Mouse (Mus musculus) embryonic facial prominence, embryonic 14.5 days (tissue): Measurements from ENCODE around the gene Cyp2u1. TPM values are rescaled to one million over a fixed set of nuclear protein-coding genes. Genes with fewer than 3 reads are reported as not detected.
A peak's percentile ranks its signal among the peaks of the same experiment; 100 is the strongest.

ENCODE experiments used
- ATAC-seq: fragments of 200-750 bp; cut with Nextera tagmentation; 2 replicates; pipeline ENCODE4 v1.8.0; 2017; ENCODE audit warnings: low read depth, moderate number of reproducible peaks, moderate TSS enrichment
- DNase-seq: peaks from one replicate; pipeline ENCODE4 v3.0.0-alpha.2; 2015; ENCODE audit warnings: low spot score
- H3K27ac ChIP-seq: fragments of 300-500 bp; sonication (generic); replicated peaks from 2 replicates; pipeline ENCODE4 v1.5.1; 2014; ENCODE audit warnings: low read depth, mild to moderate bottlenecking, low read length, moderate library complexity
- H3K27me3 ChIP-seq: fragments of 300-500 bp; sonication (generic); replicated peaks from 2 replicates; pipeline ENCODE4 v1.6.1; 2014; ENCODE audit warnings: low read length; ENCODE audit not compliant: control insufficient read depth, insufficient read depth
- H3K36me3 ChIP-seq: fragments of 300-500 bp; sonication (generic); 2 replicates; pipeline ENCODE4 v1.6.1; 2014; ENCODE audit warnings: low read length, mixed read lengths; ENCODE audit not compliant: control insufficient read depth, insufficient read depth
- H3K4me1 ChIP-seq: fragments of 300-500 bp; sonication (generic); 2 replicates; pipeline ENCODE4 v1.6.1; 2014; ENCODE audit warnings: antibody characterized with exemption, low read length; ENCODE audit not compliant: control insufficient read depth, insufficient read depth
- H3K4me2 ChIP-seq: fragments of 300-500 bp; sonication (generic); 2 replicates; pipeline ENCODE4 v1.6.1; 2014; ENCODE audit warnings: low read depth, mild to moderate bottlenecking, low read length, moderate library complexity, mixed read lengths
- H3K4me3 ChIP-seq: fragments of 300-500 bp; sonication (generic); 2 replicates; pipeline ENCODE4 v1.5.1; 2014; ENCODE audit warnings: low read depth, mild to moderate bottlenecking, low read length
- H3K9ac ChIP-seq: fragments of 300-500 bp; sonication (generic); 2 replicates; pipeline ENCODE4 v1.6.1; 2014; ENCODE audit warnings: low read depth, mild to moderate bottlenecking, low read length, moderate library complexity, mixed read lengths
- H3K9me3 ChIP-seq: fragments of 300-500 bp; sonication (generic); 2 replicates; pipeline ENCODE4 v1.6.1; 2016; ENCODE audit warnings: low read length; ENCODE audit not compliant: control insufficient read depth
- WGBS: fragments of 180-500 bp; shearing (Covaris S2); extraction: QIAGEN DNeasy Blood & Tissue Kit; methylation state at CpG from one replicate; pipeline ENCODE4 v1.1.7; 2014; 5-methylcytosine and 5-hydroxymethylcytosine counted together
- polyA plus RNA-seq: library from polyadenylated mRNA; unstranded; fragments of >200 nt; fragmentation: Nextera tagmentation; extraction: Ambion mirVana; gene quantifications from 2 replicates; pipeline ENCODE4 v1.2.1, GENCODE M21; 2014

The Cyp2u1 gene
- polyA plus RNA-seq, 1 experiment from 2014 or later, result 2.4 TPM

DNA sequence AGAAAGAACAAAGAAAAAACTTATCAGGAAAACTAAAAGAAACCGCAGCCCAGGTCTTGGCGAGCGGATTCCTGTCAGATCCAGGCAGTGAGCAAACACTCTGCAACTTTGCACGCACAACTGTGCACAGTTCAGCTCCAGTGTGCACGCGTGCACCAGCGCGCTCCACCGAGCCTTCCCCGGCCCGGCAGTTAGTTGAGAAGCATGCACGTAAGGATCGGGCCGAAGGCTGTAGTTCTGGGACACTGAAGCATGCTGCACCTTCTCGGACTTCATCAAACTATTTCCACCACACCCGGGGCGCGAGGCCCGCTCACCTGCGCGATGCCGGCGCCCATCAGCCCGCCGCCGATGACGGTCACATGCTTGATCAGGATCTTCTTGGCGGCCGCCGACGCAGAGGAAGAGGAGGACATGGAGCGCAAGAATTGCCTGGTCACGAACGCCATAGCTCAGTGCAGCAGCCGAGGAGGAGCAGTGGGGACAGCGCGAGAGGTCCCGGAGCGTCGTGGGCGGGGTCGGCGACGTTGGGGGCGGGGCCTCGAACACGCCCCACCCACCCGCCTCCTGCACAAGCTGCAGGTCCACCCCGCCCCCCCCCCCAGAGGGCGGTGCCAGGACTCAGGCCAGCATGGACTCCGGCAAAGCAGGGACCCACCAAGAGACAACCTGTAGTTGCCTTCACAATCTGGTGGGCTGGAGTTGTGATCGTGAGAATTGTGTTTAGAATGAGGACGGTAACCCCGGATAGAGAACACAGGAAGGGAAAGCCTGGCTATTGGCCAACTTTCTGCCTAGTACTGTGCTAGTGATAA lies 31.3 kb downstream of the Cyp2u1 start, which contains the start of gene Hadh:
Gene Hadh (minus strand): TSS at position 543 of the 815 bp plus-strand sequence.
- under 1% methylated on average over 39 of the region's 54 CpGs for WGBS

DNA sequence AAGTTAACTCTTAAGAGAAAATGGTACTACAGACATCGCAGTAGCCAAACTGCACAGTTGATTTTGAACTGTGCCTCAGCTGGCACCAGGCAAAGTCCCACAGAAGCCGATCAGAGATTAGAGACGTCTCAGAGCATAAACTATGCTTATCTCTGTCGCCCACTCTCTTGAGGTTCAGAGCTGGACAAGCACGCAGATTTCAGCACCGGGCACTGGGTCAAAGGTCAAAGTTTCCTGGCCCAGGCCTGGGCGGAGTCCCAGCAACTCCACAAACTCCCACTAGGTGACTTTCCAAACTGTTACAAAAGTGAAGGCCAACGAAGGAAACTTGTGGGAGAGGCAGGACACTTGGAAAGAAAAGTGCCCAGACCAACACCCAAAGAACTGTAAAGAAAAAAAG lies 31.9 kb downstream of the Cyp2u1 start:
- WGBS, result 7% methylated on average over 8 of the region's 8 CpGs
- Histone ChIP-seq H3K27ac (peak overlapping the region; percentile 81; the same call in 1 of the 2 replicates), H3K4me2 (peak overlapping the region; percentile 62), H3K9ac (peak overlapping the region; percentile 75), H3K9me3 (no peaks in the 10 kb centered on the region), H3K27me3 (no peaks in the 10 kb centered on the region), H3K4me3 (peak overlapping the region; percentile 86), H3K36me3 (peaks cover 5% of the 10 kb centered on the region; the same call in 1 of the 2 replicates), H3K4me1 (peaks cover 12% of the 10 kb centered on the region; the same call in 1 of the 2 replicates)
- DNase-seq, result peak; percentile 31
- ATAC-seq, result peak; percentile 21; the same call in 1 of the 2 replicates

More for the DNA sequence above, 31.3 kb downstream of the Cyp2u1 start, which contains the start of gene Hadh:
- peak; percentile 95 for ATAC-seq
- H3K9ac ChIP-seq, result peak within 1 kb of the TSS; percentile 75
- H3K27me3 ChIP-seq, result no peaks in the 10 kb centered on the region
- peaks cover 12% of the 10 kb centered on the region; the same call in 1 of the 2 replicates for H3K4me1 ChIP-seq
- peak within 1 kb of the TSS; percentile 86 for H3K4me3 ChIP-seq
- peak within 1 kb of the TSS; percentile 62 for H3K4me2 ChIP-seq
- peak within 1 kb of the TSS; percentile 81 for H3K27ac ChIP-seq
- H3K9me3 ChIP-seq, result no peaks in the 10 kb centered on the region
- peaks cover 5% of the 10 kb centered on the region; the same call in 1 of the 2 replicates for H3K36me3 ChIP-seq
- DNase-seq, result peak; percentile 92

DNA sequence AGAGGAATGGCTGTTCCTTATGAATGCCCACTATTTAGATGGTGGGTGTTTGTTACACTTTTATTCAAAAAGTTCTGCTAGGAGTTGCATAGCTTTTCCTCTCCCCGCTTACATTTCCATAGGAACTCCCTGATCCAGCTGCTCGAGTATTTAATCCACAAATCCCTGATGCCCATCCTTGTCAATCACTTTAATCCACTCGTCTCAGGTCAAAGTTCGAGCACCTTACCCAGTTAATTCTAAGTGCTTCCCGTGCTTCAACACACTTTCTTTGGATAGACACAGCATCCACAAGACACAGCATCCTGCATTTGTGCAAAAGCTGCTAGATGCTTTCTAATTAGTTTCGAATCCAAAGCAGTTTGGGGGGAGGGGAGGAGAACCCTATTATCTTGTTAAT lies 32.6 kb downstream of the Cyp2u1 start:
- no peak overlapping the region for H3K27ac ChIP-seq
- H3K9ac ChIP-seq, result no peak overlapping the region; the same call in 1 of the 2 replicates
- peaks cover 12% of the 10 kb centered on the region; the same call in 1 of the 2 replicates for H3K4me1 ChIP-seq
- peak overlapping the region; percentile 86 for H3K4me3 ChIP-seq
- DNase-seq, result no peak
- ATAC-seq, result no peak
- H3K4me2 ChIP-seq, result peak overlapping the region; percentile 62
- WGBS, result 45% methylated on average over 6 of the region's 6 CpGs
- H3K27me3 ChIP-seq, result no peaks in the 10 kb centered on the region
- peaks cover 5% of the 10 kb centered on the region; the same call in 1 of the 2 replicates for H3K36me3 ChIP-seq
- no peaks in the 10 kb centered on the region for H3K9me3 ChIP-seq

DNA sequence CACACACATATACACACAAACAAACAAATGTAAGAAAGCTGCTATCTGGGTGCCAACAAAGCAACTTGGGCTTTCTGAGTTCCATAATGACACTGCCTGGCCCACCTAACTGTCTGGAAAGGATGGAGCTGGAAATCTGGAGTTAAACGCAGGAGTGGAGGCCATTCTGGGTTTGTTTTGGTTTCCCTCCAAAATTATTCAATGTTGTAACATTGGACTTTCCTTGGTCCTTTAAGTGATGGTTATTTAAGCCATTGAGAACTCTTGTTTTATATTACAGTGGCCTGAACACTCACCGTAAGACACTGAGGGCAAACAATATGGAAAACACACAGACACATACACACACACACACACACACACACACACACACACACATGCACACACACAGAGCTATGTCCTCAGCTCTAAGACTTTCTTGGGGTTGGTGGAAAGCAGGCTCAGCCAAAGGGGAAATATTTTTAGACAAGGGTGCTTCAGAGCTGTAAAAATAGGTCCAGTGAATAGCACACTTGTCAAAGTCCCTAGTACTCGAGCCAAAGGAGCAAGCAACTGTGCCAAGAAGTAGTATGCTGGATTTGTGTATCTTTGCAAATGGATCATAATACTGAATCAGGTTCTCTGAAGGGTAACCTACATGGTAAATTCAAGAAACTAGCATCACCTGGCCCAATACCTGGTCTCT lies 36.5 kb downstream of the Cyp2u1 start:
- H3K9ac ChIP-seq, result no peak overlapping the region
- ATAC-seq (no peak), DNase-seq (no peak)
- 0 out of 2 replicates have a peak overlapping the region, but pooled peaks have one; percentile 3 for H3K27ac ChIP-seq
- no peak overlapping the region for H3K4me3 ChIP-seq
- no peaks in the 10 kb centered on the region; the same call in 1 of the 2 replicates for H3K9me3 ChIP-seq
- 77% methylated on average over 3 of the region's 3 CpGs for WGBS
- H3K4me2 ChIP-seq, result no peak overlapping the region
- no peaks in the 10 kb centered on the region for H3K27me3 ChIP-seq
- H3K4me1 ChIP-seq, result peaks cover 12% of the 10 kb centered on the region; the same call in 1 of the 2 replicates
- H3K36me3 ChIP-seq, result peaks cover 37% of the 10 kb centered on the region

DNA sequence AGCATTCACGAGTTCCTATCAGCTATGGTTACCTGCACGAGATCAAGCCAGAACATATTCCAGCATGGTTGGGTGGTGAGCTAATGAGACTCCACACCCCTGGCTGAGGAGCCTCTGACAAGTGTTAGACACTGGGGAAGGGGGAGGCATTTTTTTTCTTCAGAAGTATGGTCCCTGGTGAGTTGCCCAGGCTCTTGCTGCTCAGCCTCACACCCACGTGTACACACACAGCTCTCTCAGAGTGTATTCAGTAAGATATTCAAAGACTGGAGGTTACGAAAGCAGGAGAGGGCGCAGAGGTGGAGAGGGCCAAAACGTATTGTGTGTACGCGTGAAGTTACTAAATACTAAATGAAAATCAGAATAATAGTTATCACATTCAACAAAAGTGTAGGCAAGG lies 37.5 kb downstream of the Cyp2u1 start:
- peaks cover 40% of the 10 kb centered on the region for H3K36me3 ChIP-seq
- ATAC-seq, result no peak

DNA sequence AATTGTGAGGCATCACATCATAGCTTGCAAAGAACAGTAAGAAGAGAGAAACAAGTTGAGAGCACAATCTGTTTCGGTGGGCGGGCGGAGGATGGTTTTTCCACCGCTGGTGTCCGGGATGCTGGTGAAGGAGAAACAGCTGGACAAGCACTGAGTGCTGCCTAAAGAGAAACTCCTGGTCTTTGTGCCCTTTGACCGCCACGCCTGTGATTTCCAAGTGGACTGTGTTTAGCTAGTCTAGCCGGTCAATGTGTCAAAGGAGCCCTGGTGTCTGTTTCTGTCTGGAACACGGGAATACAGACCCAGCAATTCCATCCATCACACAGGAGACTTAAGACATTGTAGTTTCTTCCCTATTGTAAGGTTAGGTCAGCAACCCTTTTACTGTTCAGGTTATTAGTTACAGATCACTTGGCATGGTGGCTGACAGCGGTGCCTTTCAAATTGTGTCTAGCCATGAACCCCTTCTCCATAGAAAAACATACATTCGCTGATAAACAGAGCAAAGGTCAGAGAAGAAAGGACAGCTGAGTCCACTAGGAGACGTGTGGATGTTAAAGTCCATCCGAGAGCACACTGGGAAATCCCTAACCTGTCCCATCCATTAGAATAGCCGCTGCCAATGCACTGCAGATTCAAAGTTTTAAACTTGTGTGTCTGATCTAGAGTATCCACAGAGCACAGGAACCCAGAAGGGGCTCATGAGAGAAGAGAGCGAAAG lies 39.1 kb downstream of the Cyp2u1 start:
- no peak overlapping the region for H3K4me3 ChIP-seq
- no peak for ATAC-seq
- H3K9me3 ChIP-seq, result peaks cover 8% of the 10 kb centered on the region
- H3K27me3 ChIP-seq, result no peaks in the 10 kb centered on the region
- 77% methylated on average over 15 of the region's 15 CpGs for WGBS
- H3K4me1 ChIP-seq, result no peaks in the 10 kb centered on the region
- no peak overlapping the region for H3K4me2 ChIP-seq
- no peak overlapping the region for H3K9ac ChIP-seq
- peaks cover 40% of the 10 kb centered on the region for H3K36me3 ChIP-seq
- no peak overlapping the region for H3K27ac ChIP-seq
- DNase-seq, result no peak

More for the DNA sequence above, 37.5 kb downstream of the Cyp2u1 start:
- Histone ChIP-seq H3K9ac (no peak overlapping the region), H3K4me3 (no peak overlapping the region), H3K4me1 (peaks cover 7% of the 10 kb centered on the region; the same call in 1 of the 2 replicates), H3K9me3 (peaks cover 8% of the 10 kb centered on the region), H3K27me3 (no peaks in the 10 kb centered on the region), H3K27ac (no peak overlapping the region), H3K4me2 (no peak overlapping the region)
- DNase-seq, result no peak
- WGBS, result 86% methylated on average over 8 of the region's 8 CpGs

DNA sequence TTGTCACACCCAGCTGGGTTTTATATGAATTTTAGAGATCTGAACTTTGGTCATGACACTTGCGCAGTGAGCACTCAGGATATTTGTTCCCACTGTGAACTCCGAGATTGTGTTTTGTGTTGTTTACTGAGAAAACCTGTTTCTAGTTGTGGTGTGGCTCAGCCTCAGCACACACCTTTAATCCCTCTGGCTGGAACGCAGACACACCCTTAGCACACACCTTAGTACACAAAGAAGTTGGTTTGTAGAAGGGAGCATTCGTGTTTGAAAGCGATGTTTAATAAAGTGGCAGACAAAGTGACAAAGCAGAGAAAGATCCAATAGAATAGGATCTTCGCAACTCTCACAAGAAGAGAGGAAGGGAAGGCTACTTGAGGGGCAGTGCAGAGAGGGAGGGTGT lies 42.6 kb downstream of the Cyp2u1 start:
- Histone ChIP-seq H3K36me3 (peaks cover 35% of the 10 kb centered on the region), H3K4me3 (no peak overlapping the region), H3K4me1 (no peaks in the 10 kb centered on the region), H3K9ac (no peak overlapping the region), H3K27me3 (no peaks in the 10 kb centered on the region), H3K27ac (no peak overlapping the region), H3K9me3 (peaks cover 8% of the 10 kb centered on the region), H3K4me2 (no peak overlapping the region)
- 96% methylated on average over 6 of the region's 6 CpGs for WGBS
- no peak for ATAC-seq
- no peak for DNase-seq

DNA sequence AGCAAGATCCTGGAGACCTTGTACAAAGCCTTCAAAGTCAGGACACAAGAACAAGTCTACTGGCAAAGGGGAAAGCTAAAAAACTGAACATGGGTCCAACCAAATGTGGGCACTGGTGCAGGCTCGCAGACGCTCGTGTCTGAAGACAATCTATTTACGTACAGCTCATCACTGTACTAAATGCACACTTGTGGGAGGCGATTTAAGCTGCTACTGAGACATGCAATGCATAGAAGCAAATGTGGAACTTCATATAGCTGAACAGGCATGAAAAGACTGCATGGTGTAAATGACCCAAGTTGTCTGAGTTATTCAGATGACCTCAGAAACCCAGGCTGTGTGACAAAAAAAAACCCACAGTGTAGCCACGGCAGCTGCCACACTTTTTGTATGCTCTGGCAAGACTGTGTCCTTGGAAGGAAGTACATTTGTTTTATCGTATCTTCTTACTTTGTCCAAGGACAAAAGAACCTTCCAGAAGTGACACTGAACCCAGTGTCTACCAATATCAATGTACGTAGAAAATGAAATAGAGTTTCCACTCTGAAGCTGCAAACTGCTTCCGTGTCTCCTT lies 43.5 kb downstream of the Cyp2u1 start:
- H3K27ac ChIP-seq, result no peak overlapping the region
- peaks cover 32% of the 10 kb centered on the region for H3K36me3 ChIP-seq
- no peak overlapping the region for H3K4me3 ChIP-seq
- no peaks in the 10 kb centered on the region for H3K27me3 ChIP-seq
- WGBS, result 85% methylated on average over 9 of the region's 9 CpGs
- peaks cover 8% of the 10 kb centered on the region for H3K9me3 ChIP-seq
- no peaks in the 10 kb centered on the region for H3K4me1 ChIP-seq
- DNase-seq (no peak), ATAC-seq (no peak)
- no peak overlapping the region for H3K9ac ChIP-seq
- no peak overlapping the region for H3K4me2 ChIP-seq
